19 mouse cellular contexts compared by ENCODE assay signal in genomic region chr6:108206914-108207566, GRCm38 (mm10). TPM values are rescaled to one million over a fixed set of nuclear protein-coding genes. Genes with fewer than 3 reads are reported as not detected.
DNase-seq lines count a peak whose midpoint lies in the region; ATAC-seq and TF ChIP-seq lines count a peak whose summit lies in the region.
"Had no signal": no experiment of that assay in that cellular context is flagged by ENCODE, and none has a peak within 500 bp of the region (broad histone marks: within the 10 kb centered on the region; RNA-seq: fewer than 3 reads in every experiment).

No protein-coding gene starts in this region.

- H3K27me3 ChIP-seq in stomach, embryonic 15.5 days (replicated peaks) = no peaks in the 10 kb centered on the region
- H3K27me3 ChIP-seq in stomach, postnatal 0 days (ENCODE audit: control insufficient read depth, insufficient read depth, low read length) = no peaks in the 10 kb centered on the region
- no peaks in the 10 kb centered on the region for H3K27me3 ChIP-seq in liver, embryonic 11.5 days (replicated peaks; ENCODE audit: control insufficient read depth, insufficient read depth, low read length)
- H3K27me3 ChIP-seq in thymus, adult 2 months (ENCODE audit: control insufficient read depth, insufficient read depth, low read length) = no peaks in the 10 kb centered on the region
- H3K27me3 ChIP-seq: intestine, embryonic 15.5 days; neural tube, embryonic 12.5 days had no signal

- no peaks in the 10 kb centered on the region for H3K9me3 ChIP-seq in stomach, embryonic 15.5 days
- H3K9me3 ChIP-seq in stomach, postnatal 0 days (ENCODE audit: control insufficient read depth, low read length) = no peaks in the 10 kb centered on the region
- H3K9me3 ChIP-seq in liver, embryonic 11.5 days (ENCODE audit: control insufficient read depth, low read length) = no peaks in the 10 kb centered on the region
- H3K9me3 ChIP-seq: hindbrain, embryonic 13.5 days; intestine, embryonic 15.5 days; neural tube, embryonic 12.5 days had no signal

- H3K4me1 ChIP-seq in stomach, embryonic 15.5 days = peaks cover 5% of the 10 kb centered on the region; the same call in 1 of the 2 replicates
- H3K4me1 ChIP-seq in stomach, postnatal 0 days (replicated peaks; ENCODE audit: control insufficient read depth, insufficient read depth) = no peaks in the 10 kb centered on the region
- H3K4me1 ChIP-seq in liver, embryonic 11.5 days (replicated peaks; ENCODE audit: control insufficient read depth, insufficient read depth, low read length) = 0 out of 2 replicates have a peak, but pooled peaks cover 3% of the 10 kb centered on the region
- H3K4me1 ChIP-seq in thymus, adult 2 months (replicated peaks; ENCODE audit: control insufficient read depth, insufficient read depth, low read length) = peaks cover 24% of the 10 kb centered on the region
- H3K4me1 ChIP-seq: neural tube, embryonic 12.5 days had no signal

- no peak overlapping the region for H3K9ac ChIP-seq in stomach, embryonic 15.5 days
- no peak overlapping the region for H3K9ac ChIP-seq in stomach, postnatal 0 days (ENCODE audit: low read length)
- no peak overlapping the region for H3K9ac ChIP-seq in liver, embryonic 11.5 days (ENCODE audit: low read depth, low read length)
- H3K9ac ChIP-seq: hindbrain, embryonic 13.5 days; intestine, embryonic 15.5 days; lung, embryonic 14.5 days; neural tube, embryonic 12.5 days had no signal

- no peak for TF ChIP-seq CTCF in stomach, postnatal 0 days (IDR thresholded peaks at IDR 0.05; ENCODE audit: low read depth)
- TF ChIP-seq CTCF in thymus, adult 2 months (IDR thresholded peaks at IDR 0.05; ENCODE audit: borderline replicate concordance, control insufficient read depth, extremely low read depth, insufficient read depth, low read length, poor library complexity) = no peak

- WGBS in stomach, embryonic 15.5 days = 79% methylated on average over 5 of the region's 5 CpGs
- 79% methylated on average over 5 of the region's 5 CpGs for WGBS in stomach, postnatal 0 days
- WGBS in liver, embryonic 11.5 days = 65% methylated on average over 5 of the region's 5 CpGs
- WGBS in thymus, adult 2 months = 35% methylated on average over 5 of the region's 5 CpGs

- no peaks in the 10 kb centered on the region for H3K36me3 ChIP-seq in stomach, embryonic 15.5 days
- H3K36me3 ChIP-seq in stomach, postnatal 0 days (ENCODE audit: control insufficient read depth, insufficient read depth, low read length) = no peaks in the 10 kb centered on the region
- no peaks in the 10 kb centered on the region for H3K36me3 ChIP-seq in liver, embryonic 11.5 days (ENCODE audit: control insufficient read depth, insufficient read depth, low read length)
- H3K36me3 ChIP-seq in thymus, adult 2 months (ENCODE audit: control insufficient read depth, insufficient read depth, low read length) = no peaks in the 10 kb centered on the region
- H3K36me3 ChIP-seq: hindbrain, embryonic 13.5 days; intestine, embryonic 15.5 days; neural tube, embryonic 12.5 days had no signal

- H3K4me3 ChIP-seq in stomach, embryonic 15.5 days (replicated peaks) = no peak overlapping the region
- H3K4me3 ChIP-seq in stomach, postnatal 0 days (ENCODE audit: low read depth, low read length) = no peak overlapping the region
- no peak overlapping the region for H3K4me3 ChIP-seq in liver, embryonic 11.5 days (ENCODE audit: low read depth, low read length)
- H3K4me3 ChIP-seq in thymus, adult 2 months (ENCODE audit: control insufficient read depth, insufficient read depth, low read length) = no peak overlapping the region
- H3K4me3 ChIP-seq: gastrocnemius, adult 2 months; hindbrain, embryonic 13.5 days; intestine, embryonic 15.5 days; neural tube, embryonic 12.5 days had no signal

- H3K4me2 ChIP-seq in stomach, embryonic 15.5 days = no peak overlapping the region
- no peak overlapping the region for H3K4me2 ChIP-seq in stomach, postnatal 0 days (replicated peaks; ENCODE audit: low read depth)
- H3K4me2 ChIP-seq in liver, embryonic 11.5 days = no peak overlapping the region
- H3K4me2 ChIP-seq: hindbrain, embryonic 13.5 days; intestine, embryonic 15.5 days; lung, embryonic 14.5 days; neural tube, embryonic 12.5 days had no signal

- no peak overlapping the region for H3K27ac ChIP-seq in stomach, embryonic 15.5 days
- H3K27ac ChIP-seq in stomach, postnatal 0 days (replicated peaks) = no peak overlapping the region
- H3K27ac ChIP-seq in liver, embryonic 11.5 days (ENCODE audit: low read depth, low read length) = 0 out of 2 replicates have a peak overlapping the region, but pooled peaks have one; percentile 3
- H3K27ac ChIP-seq in thymus, adult 2 months (ENCODE audit: control insufficient read depth, insufficient read depth, low read length) = peak overlapping the region; percentile 92
- H3K27ac ChIP-seq: gastrocnemius, adult 2 months; hindbrain, embryonic 13.5 days; intestine, embryonic 15.5 days; macrophage; neural tube, embryonic 12.5 days had no signal

- peak; percentile 51; the same call in 1 of the 2 replicates for ATAC-seq in stomach, embryonic 15.5 days (ENCODE audit: insufficient read depth, low FRiP score, low read depth)
- ATAC-seq in stomach, postnatal 0 days (ENCODE audit: low FRiP score, low TSS enrichment) = no peak
- peak; percentile 92 for ATAC-seq in liver, embryonic 11.5 days (replicated peaks; ENCODE audit: low FRiP score)
- ATAC-seq: forebrain, embryonic 16.5 days; intestine, embryonic 15.5 days had no signal

- TF ChIP-seq POLR2A in thymus, adult 2 months (IDR thresholded peaks at IDR 0.05; ENCODE audit: control insufficient read depth, extremely low read depth, insufficient read depth, low read length, poor library complexity) = no peak

- DNase-seq in stomach, postnatal 0 days (ENCODE audit: low spot score) = no peak
- no peak for DNase-seq in liver, embryonic 11.5 days (ENCODE audit: low spot score)
- peak; percentile 77 for DNase-seq in thymus, adult 2 months
- no peak for DNase-seq in B cell, adult 2 months
- no peak for DNase-seq in T-cell, adult 2 months (ENCODE audit: low spot score)
- no peak for DNase-seq in layer of hippocampus, postnatal 14 days (ENCODE audit: low spot score in 2 of 2)
- DNase-seq: adrenal gland, adult 2 months; cerebellum, adult 2 months; gastrocnemius, adult 2 months; heart, adult 18-20 months; left cerebral cortex, postnatal 4 days; lung, embryonic 14.5 days; right cerebral cortex, postnatal 4 days had no signal

- TF ChIP-seq EP300 in stomach, postnatal 0 days (optimal IDR thresholded peaks at IDR 0.05) = no peak

RNA-seq across cellular contexts. Expression of gene Itpr1, which starts 5.9 kb away (rescaled TPM):
- 9.4 and 13.1 TPM in 2 replicates for polyA plus RNA-seq in stomach, embryonic 15.5 days (2015; fragmentation: Nextera tagmentation; extraction: Ambion mirVana)
- 3.9 and 4.0 TPM in 2 replicates for polyA plus RNA-seq in stomach, postnatal 0 days (2015; fragmentation: Nextera tagmentation; extraction: Ambion mirVana)
- polyA plus RNA-seq in liver, embryonic 11.5 days (2014; fragmentation: Nextera tagmentation; extraction: Ambion mirVana) = 6.9 and 8.3 TPM in 2 replicates
- polyA plus RNA-seq in thymus, adult 2 months (2012; rRNA removed) = 28.3 and 28.8 TPM in 2 replicates
- 100 to 1,000 TPM; 132 to 141 TPM for total RNA-seq in layer of hippocampus, postnatal 14 days (2021)

RNA-seq across cellular contexts. Expression of gene Sumf1, which starts 21.7 kb away (rescaled TPM):
- polyA plus RNA-seq in stomach, embryonic 15.5 days (2015; fragmentation: Nextera tagmentation; extraction: Ambion mirVana) = 23.1 and 26.1 TPM in 2 replicates
- polyA plus RNA-seq in stomach, postnatal 0 days (2015; fragmentation: Nextera tagmentation; extraction: Ambion mirVana) = 20.0 and 20.5 TPM in 2 replicates
- 16.2 and 17.6 TPM in 2 replicates for polyA plus RNA-seq in liver, embryonic 11.5 days (2014; fragmentation: Nextera tagmentation; extraction: Ambion mirVana)
- polyA plus RNA-seq in thymus, adult 2 months (2012; rRNA removed) = 17.8 and 19.9 TPM in 2 replicates
- total RNA-seq in layer of hippocampus, postnatal 14 days (2021) = 10 to 100 TPM; 16.6 to 19.8 TPM

Comparison
In these comparisons a context has a peak if more than half of its experiments do, and no peak if none do; other contexts are left out.
1. H3K27ac ChIP-seq: peak in liver, embryonic 11.5 days (single experiment) and thymus, adult 2 months (single experiment); none in stomach, embryonic 15.5 days (single experiment) and stomach, postnatal 0 days (single experiment).